Mouse (Mus musculus) olfactory bulb, adult 2 months (tissue): ENCODE measurements around the gene Lipe.

Experiments used
- CTCF ChIP-seq: fragments of 200-500 bp; IDR thresholded peaks from 2 replicates; pipeline ENCODE4 v1.5.1; 2012; ENCODE audit warnings: low read depth, mild to moderate bottlenecking, low read length, moderate library complexity; ENCODE audit not compliant: insufficient read depth
- POLR2A ChIP-seq: fragments of 200-500 bp; IDR thresholded peaks from 2 replicates; pipeline ENCODE4 v1.6.1; 2012; ENCODE audit warnings: mild to moderate bottlenecking, low read depth, low read length, moderate library complexity; ENCODE audit not compliant: insufficient read depth

DNA sequence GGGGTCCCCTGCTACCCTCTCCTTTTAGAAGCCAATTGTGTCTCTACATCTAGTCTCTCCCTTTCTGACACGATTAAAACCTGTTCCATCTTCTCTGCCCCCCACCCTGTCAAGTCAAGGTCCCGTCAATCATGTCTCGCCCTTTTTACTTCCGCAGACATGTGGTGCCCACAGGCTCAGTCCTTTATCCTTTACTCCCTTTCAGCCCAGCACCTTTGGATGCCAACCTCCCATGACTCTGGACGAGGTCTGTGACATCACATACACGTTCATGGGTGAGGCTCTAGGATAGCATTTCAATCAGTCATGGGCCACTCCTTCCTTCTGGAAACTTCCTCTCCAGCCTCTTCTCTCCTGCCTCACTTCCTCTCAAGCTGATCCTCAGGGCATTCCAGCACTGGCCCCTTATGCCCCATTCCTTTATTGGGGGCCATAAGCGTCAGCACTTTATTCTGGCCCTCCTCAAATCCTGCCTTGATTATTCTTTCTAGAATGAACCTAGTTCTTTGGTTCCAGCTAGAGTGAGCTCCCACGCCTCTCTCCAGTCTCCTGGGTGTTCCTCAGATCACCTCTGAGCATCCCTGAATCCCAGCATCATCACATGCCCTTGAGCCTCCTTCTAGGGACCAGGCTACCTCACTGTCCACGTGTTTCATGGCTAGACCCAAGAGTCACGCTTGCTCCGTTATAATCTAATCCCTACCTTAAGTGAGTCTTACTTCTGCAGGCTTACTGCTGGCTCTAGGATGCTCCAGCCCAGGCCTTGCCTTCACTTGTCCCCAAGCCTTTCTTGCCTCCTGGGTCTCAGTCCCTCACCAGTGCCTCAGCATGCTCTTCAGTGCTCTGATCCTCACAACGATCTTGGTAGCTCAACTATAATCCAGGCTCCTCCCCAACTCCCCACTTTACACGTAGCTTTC, 20.1 kb downstream of the Lipe start:
- TF ChIP-seq CTCF (no peak), POLR2A (no peak)
